Mouse (Mus musculus) ES-E14 (cell line): ENCODE results near the gene BC030499. TPM values are rescaled to one million over a fixed set of nuclear protein-coding genes. Genes with fewer than 3 reads are reported as not detected.

Experiments used
- DNase-seq: peaks from one replicate; pipeline ENCODE4 v3.0.0-alpha.2; 2013; ENCODE audit warnings: low read depth, low spot score
- H3K27ac ChIP-seq: 2 replicates; pipeline ENCODE4 v1.5.1; 2012; ENCODE audit warnings: low read depth, mild to moderate bottlenecking, low read length, moderate library complexity, mixed read lengths; ENCODE audit not compliant: poor library complexity, insufficient read depth, severe bottlenecking
- H3K36me3 ChIP-seq: 2 replicates; pipeline ENCODE4 v1.6.1; 2012; ENCODE audit warnings: mild to moderate bottlenecking, low read length, moderate library complexity, mixed read lengths; ENCODE audit not compliant: control insufficient read depth, poor library complexity, insufficient read depth, severe bottlenecking
- H3K4me1 ChIP-seq, 2 experiments: fragments of 150-350 bp in 1 of 2; sonication (generic) in 1 of 2; 2 replicates each; pipeline ENCODE4 v1.6.1; 2012; ENCODE audit warnings: low read length in 2 of 2, mild to moderate bottlenecking in 1 of 2, mixed read lengths in 1 of 2; ENCODE audit not compliant: control insufficient read depth in 2 of 2, insufficient read depth in 2 of 2, poor library complexity in 1 of 2
- H3K4me3 ChIP-seq, 2 experiments: fragments of 150-350 bp in 1 of 2; sonication (generic) in 1 of 2; 2 replicates each; pipeline ENCODE4 v1.5.1; 2012; ENCODE audit warnings: low read length in 2 of 2, low read depth in 1 of 2, mild to moderate bottlenecking in 1 of 2, mixed read lengths in 1 of 2; ENCODE audit not compliant: insufficient read depth in 1 of 2, poor library complexity in 1 of 2, severe bottlenecking in 1 of 2
- H3K9ac ChIP-seq: 2 replicates; pipeline ENCODE4 v1.6.1; 2012; ENCODE audit warnings: low read depth, mild to moderate bottlenecking, low read length, mixed read lengths; ENCODE audit not compliant: poor library complexity, insufficient read depth, severe bottlenecking
- H3K9me3 ChIP-seq: fragments of 150-350 bp; sonication (generic); 2 replicates; pipeline ENCODE4 v1.6.1; 2012; ENCODE audit warnings: low read depth, mild to moderate bottlenecking, low read length; ENCODE audit not compliant: control insufficient read depth, insufficient read depth
- CHD2 ChIP-seq: IDR thresholded peaks from 2 replicates; pipeline ENCODE4 v1.6.1; 2014; ENCODE audit warnings: mild to moderate bottlenecking, low read depth, low read length, inconsistent platforms
- HCFC1 ChIP-seq: IDR thresholded peaks from 2 replicates; pipeline ENCODE4 v1.6.1; 2012; ENCODE audit warnings: low read length, inconsistent platforms, borderline replicate concordance; ENCODE audit not compliant: insufficient read depth
- MAFK ChIP-seq: IDR thresholded peaks from 2 replicates; pipeline ENCODE4 v1.6.1; 2014; ENCODE audit warnings: mild to moderate bottlenecking, low read depth, low read length, inconsistent platforms; ENCODE audit not compliant: insufficient read depth
- ZC3H11A ChIP-seq: IDR thresholded peaks from 2 replicates; pipeline ENCODE4 v1.6.1; 2012; ENCODE audit warnings: low read depth, mild to moderate bottlenecking, inconsistent platforms, low read length, borderline replicate concordance
- ZNF384 ChIP-seq: IDR thresholded peaks from 2 replicates; pipeline ENCODE4 v1.6.1; 2012; ENCODE audit warnings: low read depth, low read length, inconsistent platforms
- in situ Hi-C, 2 experiments: fragments of 600-800 bp; cut with MboI; formaldehyde crosslinking; loops; one replicate each; pipeline ENCODE4 v1.15.1; 2025; ENCODE audit warnings: low sequenced_read_pairs in 2 of 2, inconsistent platforms in 1 of 2; ENCODE audit not compliant: unreplicated experiment in 2 of 2
- total RNA-seq: library from RNA; depleted of rRNA; stranded (reverse); fragments of 300-350 nt; gene quantifications from 2 replicates; pipeline ENCODE4 v1.2.3, GENCODE M21; 2012

Gene BC030499
- total RNA-seq, 1 experiment = 2.0 TPM

DNA sequence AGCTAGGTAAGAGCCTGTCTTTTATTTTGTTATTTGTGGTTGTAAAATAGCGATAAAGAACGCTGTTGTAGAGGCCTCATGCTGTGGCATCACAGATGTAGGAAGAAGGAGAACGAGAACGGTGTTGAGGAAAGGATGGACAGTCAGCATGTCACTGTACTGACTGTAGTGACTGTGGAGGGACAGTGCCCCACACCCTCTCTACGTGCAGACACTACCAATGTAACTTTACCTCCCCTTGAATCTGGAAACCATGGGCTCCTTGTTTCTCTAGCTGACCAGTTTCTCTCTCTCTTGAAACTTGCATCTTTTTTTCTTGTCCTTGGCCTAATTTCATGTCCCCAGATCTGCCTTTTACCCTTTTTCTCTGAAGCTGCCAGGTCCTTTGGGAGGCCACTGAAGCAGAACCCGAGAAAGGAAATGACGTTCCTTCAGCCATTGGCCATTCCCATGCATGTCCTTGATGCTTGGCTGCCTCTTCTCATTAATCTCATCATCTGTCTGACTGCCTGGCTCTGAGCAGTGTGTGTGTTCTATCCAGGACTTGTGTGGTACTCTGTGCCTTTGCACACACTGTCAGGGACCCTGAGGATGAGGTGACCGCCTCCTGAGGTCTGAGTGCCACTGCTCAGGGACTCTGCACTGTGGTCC, 20.3 kb downstream of the BC030499 start:
- Histone ChIP-seq H3K4me1 (peaks cover 0 to 3% of the 10 kb centered on the region in 2 experiments; a peak in 1 of 4 replicates), H3K27ac (no peak overlapping the region; the same call in 1 of the 2 replicates), H3K4me3 (no peak overlapping the region), H3K36me3 (peaks cover 38% of the 10 kb centered on the region), H3K9me3 (no peaks in the 10 kb centered on the region), H3K9ac (no peak overlapping the region)
- TF ChIP-seq MAFK (no peak), HCFC1 (no peak), ZNF384 (no peak), ZC3H11A (no peak), CHD2 (no peak)
- in situ Hi-C loops = no loop called here
- no peak for DNase-seq

DNA sequence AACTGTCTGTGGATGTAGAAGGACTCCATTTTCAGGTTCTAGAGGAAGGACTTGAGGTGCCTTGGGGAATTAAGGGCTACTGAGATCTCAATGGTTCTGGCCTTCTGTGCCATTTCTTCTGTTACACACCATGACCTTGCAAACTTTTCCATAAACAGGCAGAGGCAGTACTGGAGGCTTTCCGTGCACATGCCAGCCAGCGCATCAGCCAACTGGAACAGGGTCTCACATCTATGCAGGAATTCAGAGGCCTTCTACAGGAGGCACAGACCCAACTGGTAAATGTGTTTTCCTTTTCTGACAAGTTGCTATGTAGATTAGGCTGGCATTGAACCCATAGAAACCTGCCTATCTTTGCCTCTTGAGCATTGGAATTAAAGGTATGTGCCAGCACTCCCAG, 23.0 kb downstream of the BC030499 start:
- H3K36me3 ChIP-seq = peaks cover 44% of the 10 kb centered on the region
- in situ Hi-C loops = no loop called here

DNA sequence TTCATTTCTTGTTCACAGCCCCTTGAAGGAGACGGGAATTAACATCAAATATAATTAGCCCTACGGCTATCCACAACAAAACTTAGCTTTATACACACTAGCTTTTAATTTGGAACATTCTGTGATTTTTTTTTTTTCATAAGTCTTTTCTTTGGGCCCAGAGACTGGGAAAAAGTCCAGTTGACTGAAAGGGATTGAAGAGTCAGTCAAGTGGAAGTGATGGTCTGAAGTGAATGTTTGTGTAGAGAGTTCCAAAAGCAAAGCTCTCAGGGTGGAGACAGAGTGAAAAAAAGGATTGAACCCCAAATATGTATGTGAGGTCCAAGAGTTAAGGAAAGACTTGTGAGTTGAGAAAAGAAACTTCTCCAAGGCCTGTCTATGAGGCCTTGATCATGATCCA, 27.8 kb downstream of the BC030499 start:
- peaks cover 50% of the 10 kb centered on the region for H3K36me3 ChIP-seq
- no peak overlapping the region for H3K4me3 ChIP-seq
- peaks cover 0 to 12% of the 10 kb centered on the region in 2 experiments; a peak in 2 of 4 replicates for H3K4me1 ChIP-seq
- H3K9ac ChIP-seq = no peak overlapping the region
- H3K9me3 ChIP-seq = no peaks in the 10 kb centered on the region
- TF ChIP-seq MAFK = no peak
- TF ChIP-seq ZNF384 = no peak
- no peak for TF ChIP-seq ZC3H11A
- no peak for TF ChIP-seq HCFC1
- no peak for TF ChIP-seq CHD2
- no peak for DNase-seq
- H3K27ac ChIP-seq = no peak overlapping the region
- in situ Hi-C loops = no loop called here

More for the DNA sequence above, 23.0 kb downstream of the BC030499 start:
- Histone ChIP-seq H3K9me3 (no peaks in the 10 kb centered on the region), H3K27ac (no peak overlapping the region), H3K4me3 (no peak overlapping the region), H3K4me1 (peaks cover 0 to 7% of the 10 kb centered on the region in 2 experiments; a peak in 1 of 4 replicates), H3K9ac (no peak overlapping the region)
- no peak for DNase-seq
- TF ChIP-seq HCFC1 (no peak), MAFK (no peak), ZNF384 (no peak), CHD2 (no peak), ZC3H11A (no peak)

DNA sequence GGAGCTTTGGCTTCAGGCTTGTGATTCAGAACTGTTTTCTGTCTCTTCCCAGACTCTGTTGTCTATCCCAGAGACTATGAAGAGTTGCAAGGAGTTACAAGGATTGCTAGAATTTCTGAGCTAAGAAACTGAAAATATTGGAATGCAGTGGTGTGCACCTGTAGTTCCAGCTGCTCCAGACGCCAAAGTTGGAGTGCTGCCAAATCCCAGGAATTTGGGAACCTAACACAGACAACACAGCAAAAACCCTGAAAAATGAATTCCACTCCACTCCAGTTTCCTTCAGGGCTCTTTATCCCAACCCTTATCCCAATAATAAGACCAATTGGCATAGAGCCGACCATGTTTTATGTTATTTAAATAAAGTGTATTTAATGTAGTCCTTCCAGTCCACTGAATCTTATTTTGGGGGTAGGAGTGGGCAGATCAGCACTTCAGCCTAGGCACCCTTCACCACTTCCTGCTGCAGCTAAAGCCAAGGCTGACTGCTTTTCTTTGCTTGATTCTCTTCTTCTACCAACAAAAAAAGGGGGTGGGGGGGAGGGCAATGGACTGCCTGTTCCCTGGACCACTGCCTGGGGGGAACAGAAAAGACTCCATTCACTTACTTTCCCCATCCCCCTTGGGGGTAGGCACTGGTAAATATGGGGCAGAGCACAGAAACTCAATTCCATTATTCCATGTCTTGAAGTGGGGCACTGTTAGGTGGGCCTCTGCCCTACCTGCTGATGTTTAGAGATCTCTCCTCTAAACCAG, 31.6 kb downstream of the BC030499 start:
- TF ChIP-seq CHD2 = no peak
- TF ChIP-seq MAFK = no peak
- TF ChIP-seq HCFC1 = no peak
- TF ChIP-seq ZC3H11A = no peak
- TF ChIP-seq ZNF384 = no peak
- peaks cover 29% of the 10 kb centered on the region for H3K36me3 ChIP-seq
- no peaks in the 10 kb centered on the region for H3K9me3 ChIP-seq
- no peak for DNase-seq
- peak overlapping the region; percentile 15; the same call in 1 of the 2 replicates for H3K27ac ChIP-seq
- H3K4me3 ChIP-seq = peak overlapping the region in 1 of 2 experiments; percentile 73; a peak in 1 of 4 replicates
- in situ Hi-C loops = no loop called here
- H3K4me1 ChIP-seq = peaks cover 0 to 9% of the 10 kb centered on the region in 2 experiments; a peak in 2 of 4 replicates
- no peak overlapping the region for H3K9ac ChIP-seq
